Mouse (Mus musculus): ENCODE data around the gene Myo1f.

DNA sequence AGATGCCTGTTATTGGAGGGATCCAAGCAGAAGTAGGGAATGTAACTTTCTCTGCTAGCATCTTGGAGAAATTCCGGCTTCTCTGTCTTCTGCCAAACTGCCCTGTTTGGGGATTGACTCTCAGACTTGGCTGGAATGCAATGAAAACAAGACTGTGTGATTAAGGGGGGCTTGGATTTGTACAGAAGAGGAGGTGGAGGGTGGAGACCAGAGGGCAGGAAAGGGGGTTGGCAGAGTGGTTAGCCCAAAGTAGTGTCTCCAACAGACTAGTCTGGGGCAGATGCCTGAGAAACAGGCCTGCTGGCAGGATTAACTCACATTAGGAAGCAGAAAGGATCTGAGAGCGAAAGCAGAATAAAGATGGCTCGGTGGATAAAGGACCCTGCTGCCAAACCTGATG lies 29.0 kb upstream of the Myo1f start:
- TF ChIP-seq CHD1 (IDR thresholded peaks at IDR 0.05; ENCODE audit: low read depth, low read length): no peak
- TF ChIP-seq SIN3A (IDR thresholded peaks at IDR 0.05; ENCODE audit: low read length): no peak
- no peak for TF ChIP-seq CTCF (conservative IDR thresholded peaks at IDR 0.05 in 1 of 2, IDR thresholded peaks at IDR 0.05 in 1 of 2; ENCODE audit: low read depth in 2 of 2, low read length in 2 of 2)
- no peak for TF ChIP-seq POLR2A (IDR thresholded peaks at IDR 0.05; ENCODE audit: low read depth, low read length)
- TF ChIP-seq ZMIZ1 (IDR thresholded peaks at IDR 0.05; ENCODE audit: low read depth, low read length): no peak
- TF ChIP-seq NRF1 (IDR thresholded peaks at IDR 0.05; ENCODE audit: low read depth, low read length): no peak
- no peak for TF ChIP-seq ETS1 (conservative IDR thresholded peaks at IDR 0.05; ENCODE audit: low read depth, low read length)
- TF ChIP-seq POLR2AphosphoS2 (IDR thresholded peaks at IDR 0.05; ENCODE audit: low read depth, low read length): no peak
- TF ChIP-seq ZC3H11A (IDR thresholded peaks at IDR 0.05; ENCODE audit: low read depth, low read length): no peak
- no peak for TF ChIP-seq RCOR1 (conservative IDR thresholded peaks at IDR 0.05; ENCODE audit: low read depth, low read length)

All from CH12.LX (cell line).